Mouse (Mus musculus) right cerebral cortex, postnatal 10 days (tissue): ENCODE measurements around the gene Gcsam.
A peak's percentile ranks its signal among the peaks of the same experiment; 100 is the strongest.

Experiments used
- DNase-seq, 2 experiments: peaks; one replicate each; pipeline ENCODE4 v3.0.0; 2021; ENCODE audit warnings: low spot score in 2 of 2

Gene Gcsam

GRCm38 (mm10) chr16:45651497-45651896, 41.3 kb downstream of the Gcsam start:
- DNase-seq, result no peak

GRCm38 (mm10) chr16:45653009-45653933, 43.1 kb downstream of the Gcsam start:
- DNase-seq, result no peak

GRCm38 (mm10) chr16:45653934-45654332, 43.8 kb downstream of the Gcsam start, which contains the start of gene BC016579:
TSS of gene BC016579 (minus strand) at chr16:45654068.
- DNase-seq, result no peak

- DNase-seq, result no peak
Measured at GRCm38 (mm10) chr16:45654465-45654864, 44.3 kb downstream of the Gcsam start.

- no peak for DNase-seq
Measured at GRCm38 (mm10) chr16:45657574-45658159, 47.5 kb downstream of the Gcsam start.

- no peak for DNase-seq
Measured at GRCm38 (mm10) chr16:45658248-45658647, 48.1 kb downstream of the Gcsam start.

- DNase-seq, result peak in 1 of 2 experiments; percentile 52
Measured at GRCm38 (mm10) chr16:45659596-45659995, 49.4 kb downstream of the Gcsam start.

GRCm38 (mm10) chr16:45662381-45662780, 52.2 kb downstream of the Gcsam start:
- no peak for DNase-seq

GRCm38 (mm10) chr16:45666136-45666535, 56.0 kb downstream of the Gcsam start:
- no peak for DNase-seq

- DNase-seq, result no peak
Measured at GRCm38 (mm10) chr16:45668178-45668577, 58.0 kb downstream of the Gcsam start.

- no peak for DNase-seq
Measured at GRCm38 (mm10) chr16:45670005-45670404, 59.8 kb downstream of the Gcsam start.
